Mouse (Mus musculus) R1 (cell line): ENCODE results near the gene Ccdc151.

Experiments used
- DNase-seq: peaks from one replicate; pipeline ENCODE4 v3.0.0-alpha.2; 2018; ENCODE audit warnings: low read depth, low spot score

Gene Ccdc151

DNA sequence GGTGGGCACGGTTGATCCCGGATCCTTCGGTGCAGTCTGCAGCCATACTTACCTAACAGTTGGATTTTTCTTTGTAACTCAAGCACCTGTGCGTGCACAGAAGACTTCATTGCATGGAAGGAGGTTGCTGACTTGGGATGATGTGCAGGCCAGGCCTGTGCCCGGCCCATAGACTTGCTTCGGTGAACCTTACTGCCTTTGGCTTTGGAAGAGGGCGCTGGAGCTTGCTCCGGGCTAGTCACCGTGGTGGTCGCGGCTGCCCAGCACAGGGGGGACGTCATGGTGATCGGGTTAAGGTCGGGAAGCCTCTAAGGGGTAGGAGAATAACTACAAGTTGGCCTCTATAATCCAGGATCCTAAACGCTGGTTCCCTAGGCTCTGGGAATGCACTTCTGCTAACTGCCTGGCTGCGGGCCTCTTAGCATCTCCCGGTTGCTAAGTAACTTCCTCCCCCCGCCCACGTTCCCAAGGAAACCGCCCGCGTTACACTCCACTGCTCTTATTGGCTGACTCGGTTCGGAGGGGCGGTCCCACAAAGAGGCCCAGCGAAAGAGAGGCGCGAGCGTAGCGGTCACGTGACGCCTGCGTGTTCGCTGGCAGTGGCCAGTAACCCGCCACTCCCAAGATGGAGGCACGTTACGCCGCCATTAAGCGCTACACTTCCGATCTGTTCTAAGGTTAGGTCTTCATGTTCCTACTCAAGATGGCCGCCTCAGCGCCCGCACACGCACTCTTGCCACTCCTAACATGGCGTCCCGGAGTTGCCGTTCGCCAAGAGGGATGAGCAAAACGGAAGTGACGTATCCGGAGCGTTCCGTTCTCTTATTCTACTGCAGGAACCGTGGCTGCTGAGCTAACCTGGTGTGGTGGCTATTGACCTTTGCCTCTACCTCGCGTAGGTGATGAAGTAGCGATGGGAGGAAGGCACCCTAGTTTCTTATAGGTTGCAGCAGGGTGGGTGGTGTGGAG is at the start of gene Ccdc151, which contains the start of gene Prkcsh:
Gene Ccdc151, minus strand, starts transcription at position 441 of the 969 bp plus-strand sequence.
Gene Prkcsh, plus strand, starts transcription at position 613 of the 969 bp plus-strand sequence.
- peak; percentile 100 for DNase-seq

DNA sequence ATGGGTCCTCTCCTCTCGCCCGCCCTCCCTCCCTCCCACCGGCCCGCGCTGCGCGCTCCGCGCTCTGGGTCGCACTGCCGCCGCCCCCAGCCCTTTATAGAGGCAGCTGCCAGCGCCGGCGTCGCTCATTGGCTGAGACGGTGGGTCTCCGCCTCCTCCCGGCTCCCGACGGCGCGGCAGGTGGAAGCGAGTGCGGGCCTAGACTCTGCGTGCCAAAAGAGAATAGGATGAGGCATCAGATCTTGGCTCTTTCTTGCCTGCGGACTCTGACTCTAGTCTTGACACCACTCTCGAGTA is 49.5 kb upstream of the Ccdc151 start, which contains the start of gene Elavl3:
Gene Elavl3, minus strand, starts transcription at position 66 of the 297 bp plus-strand sequence.
- DNase-seq, result peak; percentile 83

DNA sequence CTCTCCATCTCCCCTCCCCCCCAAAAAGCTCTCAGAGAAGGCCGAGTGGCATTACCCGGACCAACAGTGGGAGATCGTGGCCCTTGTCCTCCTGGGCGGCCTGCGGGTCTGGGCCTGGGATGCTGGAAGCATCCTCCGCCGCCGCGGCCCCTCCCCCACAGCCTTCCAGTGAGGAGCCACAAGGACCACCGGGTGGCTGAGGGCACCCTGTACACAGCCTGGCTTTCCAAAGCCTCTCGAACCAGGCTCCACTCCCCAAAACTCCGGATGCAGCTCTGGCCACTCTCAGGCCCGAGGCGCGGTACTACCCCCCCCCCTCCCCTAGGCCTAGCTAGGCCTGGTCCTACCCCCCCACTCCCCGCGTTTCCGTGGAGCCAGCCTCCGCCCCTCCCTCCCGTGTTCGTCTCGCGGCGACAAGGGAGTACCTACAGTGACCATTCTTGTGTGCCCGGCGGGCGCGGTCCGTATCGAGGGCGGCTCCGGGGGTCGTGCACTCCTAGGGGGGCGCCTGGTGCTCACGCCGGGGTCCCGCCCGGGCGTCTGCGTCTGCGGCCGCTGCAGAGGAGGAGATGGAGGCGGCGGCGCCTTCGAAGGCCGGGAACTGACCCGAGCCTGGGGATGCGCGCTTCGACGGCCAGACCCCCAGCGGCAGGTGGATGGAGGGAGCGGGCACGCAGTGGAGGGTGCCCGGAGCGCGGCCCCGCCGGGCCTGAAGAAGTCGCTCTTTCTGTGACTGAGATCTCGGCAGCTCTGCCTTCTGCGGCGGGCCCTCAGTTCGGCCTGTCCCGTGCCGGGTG is 48.9 kb upstream of the Ccdc151 start:
- DNase-seq, result no peak

DNA sequence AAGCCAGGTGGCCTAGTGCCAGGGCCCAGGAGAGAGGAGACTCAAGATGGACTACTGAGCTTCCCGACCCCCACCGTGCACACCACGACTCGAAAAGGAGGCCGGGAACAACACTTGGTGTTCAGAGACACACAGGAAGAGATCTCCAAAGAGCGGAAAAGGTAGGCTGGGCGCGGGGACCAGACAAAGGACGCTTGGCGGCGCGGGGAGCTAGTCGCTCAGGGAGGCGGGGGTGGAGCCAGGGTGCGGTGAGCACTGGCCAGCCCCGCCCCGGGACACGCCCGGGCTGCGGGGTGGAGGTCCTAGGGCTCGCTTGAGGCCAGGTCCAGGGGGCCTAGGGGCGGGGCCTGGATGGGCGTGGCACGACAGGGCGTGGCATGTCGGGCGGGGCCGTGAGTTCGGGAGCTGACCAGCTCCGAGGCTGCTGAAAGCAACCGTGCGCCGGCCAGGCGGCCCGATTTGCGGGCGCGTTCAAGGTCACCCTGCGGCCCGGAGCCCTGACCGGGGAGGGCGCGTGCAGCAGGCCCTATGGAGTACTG is 48.0 kb upstream of the Ccdc151 start:
- DNase-seq, result peak; percentile 90

DNA sequence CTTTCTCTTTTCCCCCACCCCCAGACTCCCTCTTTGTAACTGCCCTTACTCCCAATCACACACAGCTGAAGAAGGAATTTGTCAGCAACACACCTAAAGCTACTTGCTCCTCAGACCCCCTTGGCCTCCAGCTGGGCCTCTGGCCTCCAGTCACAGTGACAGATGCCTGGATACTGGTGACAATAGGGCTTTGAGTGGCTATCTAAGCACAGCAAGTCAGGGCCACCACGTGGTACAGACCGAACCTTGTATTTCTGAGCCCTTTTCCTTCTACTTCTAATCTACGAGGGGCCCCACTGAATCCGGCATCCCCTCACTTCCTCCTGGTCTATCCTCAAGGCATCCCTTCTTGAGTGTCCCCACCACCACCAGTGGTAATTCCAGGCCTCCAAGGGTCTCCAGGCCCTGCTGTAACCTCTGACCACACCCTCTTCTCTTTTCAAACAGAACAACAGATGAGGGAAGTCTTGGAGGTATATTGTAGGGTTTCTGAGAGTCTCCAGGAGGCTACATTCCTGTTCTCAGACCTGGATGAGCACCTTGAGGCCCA is 47.4 kb upstream of the Ccdc151 start:
- DNase-seq, result no peak

DNA sequence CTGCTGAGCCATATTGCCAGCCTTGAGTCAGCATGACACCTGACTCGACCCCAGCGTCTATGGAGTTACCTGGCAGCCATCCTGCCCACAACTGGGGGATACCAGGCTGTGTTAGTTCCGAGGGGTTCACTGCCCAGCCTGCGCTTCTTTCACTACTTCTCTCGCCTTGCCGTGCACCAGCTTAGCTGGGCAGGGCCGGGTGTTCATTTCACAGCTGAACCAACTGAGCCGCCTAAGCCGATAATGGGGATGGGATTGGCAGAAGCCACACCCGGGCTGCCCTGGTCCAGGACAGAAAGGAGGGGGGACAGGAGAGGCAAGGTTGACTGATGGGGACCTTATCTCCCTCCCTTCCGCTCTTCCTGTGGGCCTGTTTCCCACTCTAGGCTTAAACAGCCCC is 46.9 kb upstream of the Ccdc151 start:
- no peak for DNase-seq

DNA sequence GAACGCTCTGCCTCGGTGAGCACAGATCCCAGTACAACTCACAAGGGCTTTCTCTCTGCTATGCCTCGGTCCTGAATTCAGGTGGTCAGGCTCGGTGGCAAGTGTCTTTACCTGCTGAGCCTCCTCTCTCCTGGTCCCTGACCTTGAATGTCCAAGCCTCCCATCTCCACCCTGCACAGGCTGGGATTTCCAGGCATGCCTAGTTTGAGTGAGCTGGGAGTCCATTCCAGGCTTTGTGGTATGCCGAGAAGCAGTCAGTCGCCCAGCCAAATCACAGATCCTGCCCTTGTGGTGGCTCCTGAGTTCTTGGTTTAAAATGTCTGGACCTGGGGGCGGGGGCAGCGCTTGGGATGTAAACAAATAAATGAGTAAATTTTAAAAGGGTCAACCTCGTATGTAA is 44.9 kb upstream of the Ccdc151 start:
- DNase-seq, result no peak

DNA sequence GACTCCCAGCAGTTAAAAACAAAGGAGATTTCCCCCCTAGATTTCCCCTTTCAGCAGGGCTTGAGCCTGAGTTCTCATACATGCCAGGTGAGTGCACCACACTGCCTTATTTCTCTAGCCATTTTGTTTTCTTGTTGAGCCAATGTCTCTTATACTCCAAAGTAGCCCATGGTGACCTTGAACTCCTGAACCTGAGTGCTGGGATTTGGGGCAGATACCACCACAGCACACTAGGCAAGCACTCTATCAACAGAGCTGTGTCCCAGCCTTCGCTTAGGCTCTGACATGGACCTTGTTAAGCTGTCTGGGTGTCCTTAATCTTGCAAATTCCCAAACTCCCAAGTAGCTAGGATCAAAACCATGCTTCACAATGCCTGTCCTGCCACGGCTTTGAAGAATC is 39.4 kb upstream of the Ccdc151 start:
- DNase-seq, result peak; percentile 52

DNA sequence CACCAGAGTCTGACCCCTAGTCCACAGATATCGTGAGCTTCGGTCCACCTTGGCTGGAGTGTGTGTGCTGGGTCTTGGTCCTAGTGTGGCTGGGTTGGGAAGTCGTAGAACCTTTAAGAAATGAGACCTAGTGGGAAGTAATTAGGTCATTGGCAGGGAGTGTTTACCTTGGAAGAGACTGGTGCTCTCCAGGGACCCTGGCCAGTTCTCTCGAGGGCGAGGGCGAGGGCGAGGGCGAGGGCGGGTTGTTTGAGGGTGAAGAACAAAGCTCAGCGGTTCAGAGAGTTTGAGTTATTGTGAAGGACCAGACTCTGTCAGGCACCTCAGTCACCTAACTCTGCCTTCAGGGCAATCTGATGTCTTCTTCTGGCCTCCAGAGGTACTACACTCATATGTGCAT is 35.4 kb upstream of the Ccdc151 start:
- DNase-seq, result no peak

DNA sequence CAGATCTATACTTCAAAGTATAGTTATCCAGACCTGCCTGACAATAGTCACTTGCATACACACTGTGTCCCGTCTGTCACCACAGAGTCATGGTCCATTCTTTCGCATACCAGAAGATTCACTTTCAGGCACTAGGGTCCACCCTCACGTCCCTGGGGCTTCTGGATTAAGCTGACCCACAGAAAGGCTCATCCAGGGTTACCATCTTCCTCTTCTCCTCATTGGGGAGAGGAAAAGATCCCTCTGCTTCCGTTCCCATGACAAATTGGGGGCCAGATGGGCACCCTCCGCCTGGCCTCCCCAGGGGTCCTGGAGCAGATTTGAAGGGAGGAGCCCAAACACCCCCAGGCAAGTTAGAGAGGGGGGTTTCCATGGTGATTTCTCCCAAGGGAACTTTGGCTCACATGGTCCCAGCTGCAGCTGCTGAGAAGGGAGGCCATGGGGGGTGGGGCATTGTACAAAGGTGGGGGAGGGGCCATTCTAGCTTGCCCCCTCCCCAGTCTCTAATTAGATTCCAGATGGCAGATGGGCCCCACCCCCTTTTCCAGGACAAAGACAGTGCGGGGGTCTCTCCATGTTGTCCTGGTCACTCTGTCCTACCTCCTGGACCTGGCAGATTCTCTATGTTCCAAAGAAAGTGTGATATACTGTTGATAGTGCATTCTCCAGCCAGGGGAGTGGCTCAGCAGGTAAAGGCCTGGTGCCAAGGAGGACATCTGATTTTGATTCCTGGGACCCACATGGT is 33.0 kb upstream of the Ccdc151 start:
- DNase-seq, result no peak

DNA sequence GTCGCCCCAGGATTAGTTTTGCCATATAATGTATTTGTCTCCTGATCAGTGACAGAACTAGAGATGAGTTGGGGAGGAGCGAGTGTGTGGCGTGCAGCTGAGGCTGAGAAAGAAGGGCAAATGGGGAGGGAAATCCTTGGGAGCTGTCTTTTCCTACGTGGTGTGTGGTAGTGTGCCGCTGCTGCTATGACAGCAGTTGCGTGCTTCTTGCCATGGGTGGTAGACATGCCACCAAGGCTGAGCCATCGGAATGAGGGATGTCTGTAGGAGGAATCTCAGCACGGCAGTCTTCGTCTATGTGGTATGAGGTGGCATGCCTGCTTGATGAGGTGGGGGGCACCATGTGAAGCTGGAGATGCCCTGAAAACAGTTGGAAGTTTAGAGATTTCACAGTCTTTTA is 28.0 kb upstream of the Ccdc151 start:
- DNase-seq, result no peak

DNA sequence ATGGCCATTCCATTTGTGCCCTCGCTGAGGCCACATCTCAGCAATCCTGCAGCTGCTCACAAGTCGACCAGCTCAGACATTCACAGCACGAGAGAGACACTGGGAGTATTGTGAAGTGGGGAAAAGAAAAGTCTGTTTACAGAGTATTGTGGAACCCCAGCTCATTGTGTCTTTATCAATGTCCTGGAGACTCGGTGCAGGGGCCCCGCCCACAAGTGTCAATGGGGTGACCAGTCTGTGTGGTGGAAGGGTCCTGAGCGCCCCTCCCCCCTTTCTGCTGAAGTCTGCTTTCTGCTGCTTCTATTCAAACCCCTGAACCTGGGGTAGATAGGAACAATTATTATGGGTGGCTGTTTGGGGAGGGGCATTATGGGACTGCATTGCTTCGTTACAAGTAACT is 26.0 kb upstream of the Ccdc151 start:
- DNase-seq, result no peak

DNA sequence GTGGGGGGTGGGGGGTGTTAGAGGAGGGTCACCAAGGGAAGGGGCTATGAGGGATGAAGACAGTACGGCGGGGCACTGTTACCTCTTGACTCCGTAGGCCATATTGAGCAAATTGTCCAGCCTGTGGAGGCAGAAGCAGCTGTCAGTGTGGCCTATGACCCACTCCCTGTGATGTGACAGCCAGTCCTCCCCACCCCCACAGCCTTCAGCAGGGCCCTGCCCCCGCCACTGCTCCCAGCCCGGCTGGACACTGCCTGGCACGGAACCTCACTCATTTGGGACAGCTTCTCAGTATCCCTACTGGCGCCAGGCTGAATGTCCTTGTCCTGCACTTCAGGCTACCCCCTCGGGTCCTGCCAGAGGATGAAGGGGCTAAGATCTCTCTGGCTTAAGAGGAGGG is 22.2 kb upstream of the Ccdc151 start:
- DNase-seq, result no peak

DNA sequence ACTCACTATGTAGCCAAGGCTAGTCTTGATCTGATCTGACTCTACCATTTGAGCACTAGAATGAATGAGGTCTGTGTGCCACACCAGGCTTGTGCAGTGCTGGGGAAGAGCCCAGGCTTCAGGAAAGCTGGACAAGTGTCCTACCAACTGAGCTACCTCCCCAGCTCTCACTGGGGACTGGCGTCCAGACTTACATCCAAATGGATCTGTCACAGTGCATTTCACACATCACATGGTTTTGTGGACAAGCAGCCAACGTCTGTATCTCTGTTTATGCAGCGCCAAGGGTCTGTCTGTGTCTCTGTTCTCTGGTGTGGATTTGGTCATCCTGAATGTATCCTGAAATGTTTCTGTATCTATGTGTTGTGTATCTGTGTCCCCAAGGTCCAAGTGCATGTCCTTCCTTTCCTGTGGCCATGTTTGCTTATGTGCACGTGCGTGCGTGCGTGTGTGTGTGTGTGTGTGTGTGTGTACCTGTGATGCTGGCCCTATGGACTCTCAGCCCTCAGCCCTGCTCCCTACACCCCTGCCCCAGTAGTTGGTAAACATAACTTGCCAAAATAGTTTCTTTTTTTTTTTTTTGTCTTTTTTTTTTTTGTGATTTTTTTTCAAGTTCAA is 14.9 kb upstream of the Ccdc151 start:
- no peak for DNase-seq

DNA sequence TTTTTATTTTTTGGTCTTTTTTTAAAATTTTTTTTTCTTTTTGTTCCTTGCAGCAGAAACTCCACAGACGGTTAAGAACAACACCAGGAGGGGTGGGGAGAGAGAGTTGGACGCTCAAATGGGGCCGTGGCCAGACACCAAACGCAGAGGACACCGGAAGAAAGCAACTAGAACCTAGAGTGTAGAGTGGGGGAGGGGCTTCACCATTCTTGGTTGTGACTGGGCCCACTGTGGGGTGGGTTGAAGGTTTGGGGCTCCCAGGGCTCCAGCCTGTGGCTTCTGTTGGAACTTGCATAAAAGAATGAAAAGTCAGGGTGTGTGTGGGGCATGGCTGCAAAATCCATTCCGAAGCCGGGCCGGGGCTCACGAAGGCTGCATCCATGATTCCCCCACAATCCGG is 13.8 kb upstream of the Ccdc151 start:
- no peak for DNase-seq

DNA sequence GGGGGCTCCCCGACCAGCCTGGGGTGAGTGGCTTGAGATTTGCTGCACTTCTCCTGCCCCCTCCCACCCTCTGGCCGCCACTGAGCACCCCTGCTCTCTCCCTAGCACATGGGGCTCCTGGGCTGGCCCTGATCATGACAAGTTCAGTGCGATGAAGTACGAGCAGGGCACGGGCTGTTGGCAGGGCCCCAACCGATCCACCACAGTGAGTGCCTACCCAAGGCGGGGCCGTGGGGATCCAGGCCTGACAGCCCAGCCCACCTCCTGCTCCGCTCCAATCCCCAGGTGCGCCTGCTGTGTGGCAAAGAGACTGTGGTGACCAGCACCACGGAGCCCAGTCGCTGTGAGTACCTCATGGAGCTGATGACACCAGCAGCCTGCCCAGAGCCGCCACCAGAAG is 10.3 kb upstream of the Ccdc151 start:
- DNase-seq, result no peak

DNA sequence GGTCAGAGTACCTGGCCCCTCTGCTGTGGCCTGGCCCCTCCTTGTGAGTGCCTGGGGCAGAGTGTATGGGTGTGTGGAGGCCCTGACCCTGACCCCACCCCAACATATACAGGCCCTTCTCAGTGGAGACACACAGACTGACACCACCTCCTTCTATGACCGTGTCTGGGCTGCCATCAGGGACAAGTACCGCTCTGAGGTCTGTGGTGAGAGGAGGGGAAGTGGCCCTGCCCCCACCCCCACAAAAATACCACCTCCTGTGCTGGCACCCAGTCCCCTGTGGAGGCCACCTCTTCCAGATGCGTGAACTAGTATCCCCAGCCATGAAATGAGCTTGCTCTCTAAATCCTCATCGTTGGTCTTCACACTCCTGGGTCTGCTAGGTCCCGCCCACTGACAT is 8.6 kb upstream of the Ccdc151 start:
- DNase-seq, result no peak

DNA sequence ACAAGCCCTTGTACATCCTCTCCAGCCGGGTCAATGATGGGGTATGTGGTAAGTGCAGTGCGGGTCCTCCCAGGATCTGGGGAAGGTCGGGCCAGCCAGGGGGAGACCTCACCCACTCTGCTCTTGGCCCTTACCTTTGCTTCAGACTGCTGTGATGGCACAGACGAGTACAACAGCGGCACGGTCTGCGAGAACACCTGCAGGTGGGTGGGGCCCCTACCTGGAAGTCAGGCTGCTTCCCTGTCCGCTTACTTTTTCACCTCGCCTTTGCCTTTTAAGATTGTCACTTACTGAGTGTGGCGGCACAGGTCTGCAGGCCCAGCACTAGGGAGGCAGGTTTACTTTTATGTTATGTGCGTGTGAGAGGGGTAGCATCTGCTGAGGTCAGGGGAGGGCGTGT is 2.1 kb upstream of the Ccdc151 start:
- DNase-seq, result no peak

DNA sequence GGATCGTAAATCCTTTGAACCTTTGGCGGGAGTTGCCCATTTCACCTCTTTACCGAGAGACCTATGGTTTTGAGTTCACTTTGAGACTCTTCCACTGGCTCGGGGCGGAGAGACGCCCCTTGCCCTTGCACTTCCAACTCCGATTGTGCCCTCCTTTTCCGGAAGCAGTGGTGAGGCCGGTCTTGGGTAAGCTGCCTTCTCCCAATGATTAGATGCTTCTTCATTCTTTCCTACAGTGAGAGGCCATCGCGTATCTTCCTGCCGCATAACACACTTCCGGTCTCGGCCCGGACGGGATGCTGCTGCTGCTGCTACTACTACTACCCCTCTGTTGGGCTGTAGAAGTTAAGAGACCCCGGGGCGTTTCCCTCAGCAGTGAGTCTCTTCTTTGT is 725 bp upstream of the Ccdc151 start:
- DNase-seq, result no peak

DNA sequence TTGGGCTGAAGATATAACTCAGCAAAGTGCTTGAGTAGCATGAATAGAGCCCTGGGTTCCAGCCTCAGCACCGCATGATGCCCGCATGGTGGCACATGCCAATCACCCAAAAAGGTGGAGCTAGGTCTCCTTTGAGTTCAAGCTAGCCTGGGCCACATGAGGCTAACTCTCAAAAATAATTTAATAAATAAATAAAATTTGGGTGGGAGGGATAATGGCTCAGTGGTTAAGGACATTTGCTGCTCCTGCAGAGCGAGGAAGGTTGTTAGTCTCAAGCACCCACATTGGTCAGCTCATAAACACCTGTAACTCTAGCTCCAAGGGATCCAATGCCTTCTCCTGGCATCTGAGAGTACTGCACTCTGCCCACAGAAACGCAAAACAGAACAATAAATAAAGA is 801 bp downstream of the Ccdc151 start:
- peak; percentile 34 for DNase-seq

DNA sequence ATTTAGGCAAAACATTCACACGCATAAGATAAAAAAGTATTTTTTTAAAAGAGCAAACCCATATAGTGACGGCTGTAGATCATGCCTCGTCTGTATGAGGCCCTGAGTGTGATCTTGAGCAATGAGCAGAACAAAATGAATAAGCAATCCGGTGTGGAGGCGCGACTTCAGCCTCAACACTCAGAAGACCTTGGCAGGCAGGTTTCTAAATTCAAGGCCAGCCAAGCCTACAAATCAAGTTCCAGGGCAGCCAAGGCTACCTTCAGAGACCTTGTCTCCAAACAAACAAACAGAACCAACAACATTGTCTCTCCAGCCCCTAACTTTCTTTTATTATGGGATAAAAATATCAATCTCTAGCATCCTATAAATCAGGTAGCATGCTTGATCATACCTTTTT is 2.1 kb downstream of the Ccdc151 start:
- no peak for DNase-seq
